ENCODE assay signal across 7 mouse cellular contexts in the genomic region with DNA sequence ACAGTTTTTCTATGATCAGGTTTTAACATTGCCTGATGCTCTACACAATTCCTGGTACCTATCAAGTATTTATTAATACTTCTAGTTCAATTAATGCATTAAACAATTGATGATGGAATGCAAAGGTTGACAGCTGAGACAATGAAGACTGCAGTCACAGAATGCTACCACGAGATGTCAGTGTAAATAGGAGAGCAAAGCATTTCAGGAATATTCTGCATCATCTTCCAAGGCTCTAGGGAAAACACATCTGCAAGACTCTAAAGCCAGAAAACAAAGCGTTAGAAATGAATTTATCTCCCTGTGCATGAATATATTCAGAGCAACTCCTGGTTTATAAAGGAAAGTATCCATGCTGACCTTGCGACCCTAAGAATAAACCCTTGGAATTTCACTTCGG.
DNase-seq lines count a peak whose midpoint lies in the region; ATAC-seq and TF ChIP-seq lines count a peak whose summit lies in the region.

No protein-coding gene starts in this region.

- ATAC-seq in hindbrain, embryonic 11.5 days (ENCODE audit: low FRiP score), result no peak
- ATAC-seq in monocyte, adult 5-6 weeks (replicated peaks; ENCODE audit: insufficient number of reproducible peaks, low FRiP score, low TSS enrichment, poor library complexity, severe bottlenecking), result no peak

- H3K79me2 ChIP-seq in CH12.LX (replicated peaks; ENCODE audit: control insufficient read depth, extremely low read depth, insufficient read depth, poor library complexity, severe bottlenecking), result no peaks in the 10 kb centered on the region

- H3K27ac ChIP-seq in hindbrain, embryonic 11.5 days (ENCODE audit: low read depth, low read length), result no peak overlapping the region
- H3K27ac ChIP-seq in hindbrain, embryonic 10.5 days, result no peak overlapping the region
- no peak overlapping the region for H3K27ac ChIP-seq in CH12.LX (ENCODE audit: insufficient read depth, low read depth)

- dilution Hi-C loops in CH12.LX (cut with MboI; ENCODE audit: extremely low pct_ligation_motif_present, extremely low pct_unique_long_range_greater_than_20kb, low sequenced_read_pairs), result no loop called here

- H3K36me3 ChIP-seq in hindbrain, embryonic 11.5 days (ENCODE audit: control insufficient read depth, insufficient read depth, low read length), result no peaks in the 10 kb centered on the region
- H3K36me3 ChIP-seq in hindbrain, embryonic 10.5 days, result no peaks in the 10 kb centered on the region
- H3K36me3 ChIP-seq in CH12.LX (replicated peaks in 1 of 2; ENCODE audit: control insufficient read depth in 1 of 2, insufficient read depth in 1 of 2, low read length in 1 of 2), result peaks cover 0 to 2% of the 10 kb centered on the region in 2 experiments

- no peak overlapping the region for H3K9ac ChIP-seq in hindbrain, embryonic 11.5 days (ENCODE audit: low read depth, low read length)
- no peak overlapping the region for H3K9ac ChIP-seq in CH12.LX (ENCODE audit: insufficient read depth, low read depth)

- DNase-seq in hindbrain, embryonic 11.5 days (ENCODE audit: low spot score), result peak; percentile 16
- no peak for DNase-seq in hindbrain, embryonic 10.5 days (ENCODE audit: low spot score)
- DNase-seq in CH12.LX (ENCODE audit: extremely low read depth), result no peak
- peak; percentile 69 for DNase-seq in NIH3T3 (ENCODE audit: low read depth)
- DNase-seq in kidney, postnatal 36 days, result peak; percentile 34 to 42
- DNase-seq in spleen, postnatal 36 days (ENCODE audit: low spot score in 2 of 2), result no peak

- H3K4me3 ChIP-seq in hindbrain, embryonic 11.5 days (ENCODE audit: low read depth, low read length), result no peak overlapping the region
- no peak overlapping the region for H3K4me3 ChIP-seq in hindbrain, embryonic 10.5 days
- no peak overlapping the region for H3K4me3 ChIP-seq in CH12.LX (replicated peaks in 1 of 3; ENCODE audit: low read depth in 2 of 3, low read length in 2 of 3, poor library complexity in 1 of 3)

- in situ Hi-C loops in CH12.LX (cut with MboI; ENCODE audit: low pct_ligation_motif_present, low pct_unique_long_range_greater_than_20kb, low sequenced_read_pairs), result loop anchor here (10.0 kb wide), 2 partner anchors 209 to 929 kb away; a partner anchor contains a TSS

- H3K4me2 ChIP-seq in hindbrain, embryonic 11.5 days (replicated peaks; ENCODE audit: low read depth, low read length), result no peak overlapping the region
- H3K4me2 ChIP-seq in CH12.LX (ENCODE audit: insufficient read depth, low read depth, poor library complexity, severe bottlenecking), result no peak overlapping the region

- TF ChIP-seq CTCF in CH12.LX (conservative IDR thresholded peaks at IDR 0.05 in 1 of 2, IDR thresholded peaks at IDR 0.05 in 1 of 2; ENCODE audit: low read depth in 2 of 2, low read length in 2 of 2), result peak; percentile 21 to 61; a peak in 3 of 4 replicates

- no peak for TF ChIP-seq EP300 in CH12.LX (IDR thresholded peaks at IDR 0.05; ENCODE audit: low read length)

- no peaks in the 10 kb centered on the region; the same call in 1 of the 2 replicates for H3K4me1 ChIP-seq in hindbrain, embryonic 11.5 days (replicated peaks; ENCODE audit: control insufficient read depth, insufficient read depth, low read length)
- H3K4me1 ChIP-seq in hindbrain, embryonic 10.5 days (replicated peaks), result peaks cover 20% of the 10 kb centered on the region
- peaks cover 0 to 43% of the 10 kb centered on the region in 2 experiments; a peak in 2 of 4 replicates for H3K4me1 ChIP-seq in CH12.LX (ENCODE audit: control insufficient read depth in 1 of 2, insufficient read depth in 2 of 2)

- peak; percentile 66 for TF ChIP-seq RAD21 in CH12.LX (IDR thresholded peaks at IDR 0.05; ENCODE audit: low read depth, low read length)

- no peak for TF ChIP-seq POLR2A in CH12.LX (IDR thresholded peaks at IDR 0.05; ENCODE audit: low read depth, low read length)

- H3K27me3 ChIP-seq in hindbrain, embryonic 11.5 days (ENCODE audit: control insufficient read depth, insufficient read depth, low read length), result no peaks in the 10 kb centered on the region
- H3K27me3 ChIP-seq in hindbrain, embryonic 10.5 days (ENCODE audit: insufficient read depth, poor library complexity, severe bottlenecking), result no peaks in the 10 kb centered on the region
- H3K27me3 ChIP-seq in CH12.LX (replicated peaks), result no peaks in the 10 kb centered on the region

- no peaks in the 10 kb centered on the region for H3K9me3 ChIP-seq in hindbrain, embryonic 11.5 days (ENCODE audit: control insufficient read depth, low read length)
- no peaks in the 10 kb centered on the region for H3K9me3 ChIP-seq in hindbrain, embryonic 10.5 days
- no peaks in the 10 kb centered on the region for H3K9me3 ChIP-seq in CH12.LX (replicated peaks; ENCODE audit: low read length)

- 74% methylated on average over 4 of the region's 4 CpGs for WGBS in hindbrain, embryonic 11.5 days
- WGBS in hindbrain, embryonic 10.5 days, result 71% methylated on average over 4 of the region's 4 CpGs

TF ChIP-seq in CH12.LX, 34 proteins besides CTCF, POLR2A, EP300 and RAD21:
- peak; percentile 70 for TF ChIP-seq SMC3 (IDR thresholded peaks at IDR 0.05; ENCODE audit: low read depth, low read length)
- TF ChIP-seq PAX5 (IDR thresholded peaks at IDR 0.05; ENCODE audit: low read length), result no peak

Comparison
In these comparisons a context has a peak if more than half of its experiments do, and no peak if none do; other contexts are left out.
1. DNase-seq: peak in hindbrain, embryonic 11.5 days (single experiment), NIH3T3 (single experiment) and kidney, postnatal 36 days (2 of 2); none in hindbrain, embryonic 10.5 days (single experiment), CH12.LX (single experiment) and spleen, postnatal 36 days (0 of 2).